Mouse (Mus musculus): ENCODE measurements at regions not wholly inside any gene's neighbourhood (a gene's known extent, or its start where the extent isn't known, plus 50 kb on each side); places are given as distances from the start of the nearest gene placed in this dataset.

DNA sequence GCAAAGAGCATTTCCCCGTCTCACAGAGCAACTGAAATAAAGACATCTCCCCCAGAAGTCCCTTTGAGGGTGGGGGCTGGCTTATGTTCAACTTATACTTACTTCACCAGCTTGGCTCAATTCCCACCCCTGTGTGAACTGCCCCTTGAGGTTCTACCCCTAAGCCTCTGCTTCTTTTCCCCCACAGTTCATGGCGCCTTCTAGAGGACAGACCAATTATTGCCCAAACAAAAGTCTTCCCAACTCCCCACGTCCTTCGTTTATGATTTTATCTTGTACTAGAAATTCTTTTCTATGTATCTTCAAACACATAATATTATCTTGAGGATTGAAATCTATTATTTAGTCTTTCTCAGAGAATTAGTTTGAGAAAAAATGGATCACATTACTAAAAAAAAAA lies 391.9 kb downstream of the Adam3 start:
- in situ Hi-C loops (cut with MboI; ENCODE audit: low pct_unique_long_range_greater_than_20kb in 1 of 2, low sequenced_read_pairs in 2 of 2, unreplicated experiment in 1 of 2) = no loop called here

DNA sequence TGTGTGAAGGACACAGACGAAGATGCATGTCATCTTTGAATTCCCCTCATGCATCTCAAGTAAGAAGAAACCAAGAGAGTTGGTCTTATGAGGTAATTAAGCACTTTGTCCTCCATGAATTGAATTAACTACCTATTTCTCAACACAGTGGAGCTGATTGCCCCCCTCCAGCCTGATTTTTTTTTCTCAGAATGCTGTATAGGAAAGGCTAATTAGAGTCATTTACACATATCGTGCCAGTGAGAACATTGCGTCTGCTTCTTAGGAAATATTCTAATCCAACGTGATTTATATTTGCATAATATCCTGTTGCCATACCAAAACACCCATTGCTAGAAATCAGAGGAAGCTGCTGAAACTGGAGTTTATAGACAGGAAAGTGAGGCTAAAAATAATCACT lies 414.8 kb downstream of the Adam3 start:
- in situ Hi-C loops (cut with MboI; ENCODE audit: low pct_unique_long_range_greater_than_20kb in 1 of 2, low sequenced_read_pairs in 2 of 2, unreplicated experiment in 1 of 2) = no loop called here

DNA sequence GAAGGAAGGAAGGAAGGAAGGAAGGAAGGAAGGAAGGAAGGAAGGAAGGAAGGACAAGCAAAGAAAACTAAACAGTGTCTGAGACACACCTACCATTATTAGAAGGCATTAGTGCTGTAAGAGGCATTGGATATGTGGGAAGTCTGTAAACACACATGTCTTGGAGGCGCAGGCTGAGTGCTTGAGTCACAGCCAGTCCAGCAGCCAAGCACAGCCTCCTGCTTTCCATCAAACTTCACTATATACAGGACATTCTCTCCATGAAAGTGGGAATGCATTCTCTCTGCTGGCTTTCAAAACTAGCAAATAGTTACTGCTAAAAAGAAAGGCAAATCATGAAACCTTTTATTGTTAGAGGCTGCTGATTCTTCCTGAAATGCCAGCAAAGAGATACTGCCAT lies 431.1 kb downstream of the Adam3 start:
- in situ Hi-C loops (cut with MboI; ENCODE audit: low pct_unique_long_range_greater_than_20kb in 1 of 2, low sequenced_read_pairs in 2 of 2, unreplicated experiment in 1 of 2) = no loop called here

DNA sequence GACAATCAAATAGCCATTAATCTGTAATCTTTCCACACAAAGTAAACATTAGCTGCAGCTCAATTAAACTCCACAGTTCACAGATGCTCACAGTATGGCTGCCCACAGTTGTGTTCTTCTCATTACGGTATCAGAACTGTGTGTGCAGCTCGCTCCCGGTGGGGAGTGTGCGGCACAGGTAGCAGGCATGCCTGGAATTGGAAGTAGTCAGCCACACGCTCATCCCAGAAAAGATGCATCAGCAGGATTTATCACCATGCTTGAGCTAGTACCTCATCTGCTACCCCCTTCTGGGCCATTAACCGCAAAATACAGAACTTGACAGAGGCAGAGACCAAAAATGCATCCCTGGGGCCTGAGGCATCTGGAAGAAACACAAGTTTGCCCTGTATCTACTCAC lies 437.8 kb downstream of the Adam3 start:
- in situ Hi-C loops (cut with MboI; ENCODE audit: low pct_unique_long_range_greater_than_20kb in 1 of 2, low sequenced_read_pairs in 2 of 2, unreplicated experiment in 1 of 2) = no loop called here

DNA sequence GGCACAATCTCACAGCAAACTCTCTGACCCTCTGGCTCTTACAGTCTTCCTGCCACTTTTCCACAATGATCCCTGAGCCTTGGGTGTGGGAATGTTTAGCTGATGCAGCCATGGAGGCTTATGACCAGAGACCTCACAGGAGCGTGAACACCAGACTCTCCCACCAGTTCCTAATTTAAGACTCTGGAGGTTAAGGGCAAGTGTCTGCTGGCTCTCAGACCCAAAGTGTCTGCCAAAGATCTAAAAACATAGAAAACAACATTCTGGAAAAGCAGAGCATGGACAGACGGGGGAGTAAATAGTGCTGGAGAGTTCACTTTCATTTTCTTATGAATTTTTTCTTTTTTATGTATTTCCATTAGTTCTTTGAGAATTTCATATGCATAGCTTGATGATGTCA lies 440.7 kb downstream of the Adam3 start:
- in situ Hi-C loops (cut with MboI; ENCODE audit: low pct_unique_long_range_greater_than_20kb in 1 of 2, low sequenced_read_pairs in 2 of 2, unreplicated experiment in 1 of 2) = no loop called here

DNA sequence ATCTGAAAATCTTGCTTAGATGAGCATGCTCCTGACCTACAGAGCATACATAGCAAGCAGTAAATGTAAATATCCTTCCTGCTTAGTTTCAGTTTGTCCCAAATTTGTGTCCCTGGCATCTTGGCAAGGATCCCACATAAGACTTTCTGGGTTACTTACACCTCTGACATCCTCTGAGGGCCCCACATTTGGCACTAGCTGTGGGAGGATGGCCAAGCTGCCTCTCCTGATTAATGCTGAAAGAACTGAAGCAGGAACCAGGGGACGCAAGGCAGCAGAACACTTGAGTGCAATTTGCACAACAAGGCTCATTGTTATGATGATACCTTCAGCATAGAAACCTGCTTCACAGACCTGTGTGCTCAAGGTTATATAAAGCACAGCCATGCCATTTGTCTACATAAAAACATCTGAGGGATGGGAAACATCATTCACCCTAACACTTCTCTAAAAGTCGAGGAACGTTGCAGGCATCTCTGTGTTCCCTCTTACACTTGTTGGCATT lies 441.7 kb downstream of the Adam3 start:
- in situ Hi-C loops (cut with MboI; ENCODE audit: low pct_unique_long_range_greater_than_20kb in 1 of 2, low sequenced_read_pairs in 2 of 2, unreplicated experiment in 1 of 2) = no loop called here

DNA sequence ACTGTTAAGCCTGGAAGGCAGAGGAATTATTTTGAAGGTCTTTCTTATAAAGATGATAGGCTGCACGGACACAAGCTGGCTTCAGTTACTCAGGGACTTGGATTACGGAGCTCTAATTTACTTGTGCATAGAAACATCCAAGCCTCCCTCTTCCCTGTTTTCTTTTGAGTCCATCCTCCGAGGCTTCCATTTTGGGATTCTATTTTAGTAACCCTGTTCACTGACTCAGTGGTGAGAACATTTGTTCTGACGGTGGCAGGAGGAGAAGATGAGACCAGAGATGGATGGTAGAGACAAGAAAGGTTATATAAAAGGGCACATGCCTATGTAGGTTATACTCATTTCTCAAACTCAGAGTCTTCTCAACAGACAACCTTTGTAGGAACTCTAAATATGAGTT lies 445.4 kb downstream of the Adam3 start:
- in situ Hi-C loops (cut with MboI; ENCODE audit: low pct_unique_long_range_greater_than_20kb in 1 of 2, low sequenced_read_pairs in 2 of 2, unreplicated experiment in 1 of 2) = no loop called here

DNA sequence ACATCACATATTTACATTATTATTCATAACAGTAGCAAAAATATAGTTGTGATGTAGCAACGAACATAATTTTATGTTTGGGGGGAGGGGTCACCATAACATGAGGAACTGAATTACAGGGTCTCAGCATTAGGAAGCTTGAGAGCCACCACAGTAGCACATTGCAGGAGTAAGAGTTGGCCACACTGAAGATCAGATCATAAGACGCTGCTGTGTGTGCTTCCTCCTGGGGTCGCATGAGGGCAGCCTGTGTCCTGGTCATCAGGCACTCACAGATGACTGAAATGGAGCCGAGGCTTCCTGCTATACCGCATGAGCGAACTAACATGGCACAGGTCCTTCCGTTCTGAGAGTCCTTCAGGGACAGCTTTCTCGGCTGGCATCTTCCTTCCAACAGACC lies 447.3 kb downstream of the Adam3 start:
- in situ Hi-C loops (cut with MboI; ENCODE audit: low pct_unique_long_range_greater_than_20kb in 1 of 2, low sequenced_read_pairs in 2 of 2, unreplicated experiment in 1 of 2) = loop anchor here in 1 of 2 experiments (10.0 kb wide), 1 partner anchor 96 kb away; no protein-coding TSS in a partner anchor

DNA sequence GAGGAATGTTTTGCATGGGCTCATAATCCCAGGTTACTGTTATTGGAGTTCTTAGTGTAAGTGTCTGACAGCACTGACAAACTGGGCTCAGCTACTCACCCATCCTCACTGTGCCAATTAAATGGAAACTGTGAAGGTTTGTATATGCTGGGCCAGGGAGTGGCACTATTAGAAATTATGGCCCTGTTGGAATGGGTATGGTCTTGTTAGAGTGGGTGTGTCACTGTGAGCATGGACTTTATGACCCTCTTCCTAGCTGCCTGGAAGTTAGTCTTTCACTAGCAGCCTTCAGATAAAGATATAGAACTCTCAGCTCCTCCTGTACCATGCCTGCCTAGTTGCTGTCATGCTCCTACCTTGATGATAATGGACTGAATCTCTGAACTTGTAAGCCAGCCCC lies 464.3 kb downstream of the Adam3 start:
- in situ Hi-C loops (cut with MboI; ENCODE audit: low pct_unique_long_range_greater_than_20kb in 1 of 2, low sequenced_read_pairs in 2 of 2, unreplicated experiment in 1 of 2) = no loop called here

DNA sequence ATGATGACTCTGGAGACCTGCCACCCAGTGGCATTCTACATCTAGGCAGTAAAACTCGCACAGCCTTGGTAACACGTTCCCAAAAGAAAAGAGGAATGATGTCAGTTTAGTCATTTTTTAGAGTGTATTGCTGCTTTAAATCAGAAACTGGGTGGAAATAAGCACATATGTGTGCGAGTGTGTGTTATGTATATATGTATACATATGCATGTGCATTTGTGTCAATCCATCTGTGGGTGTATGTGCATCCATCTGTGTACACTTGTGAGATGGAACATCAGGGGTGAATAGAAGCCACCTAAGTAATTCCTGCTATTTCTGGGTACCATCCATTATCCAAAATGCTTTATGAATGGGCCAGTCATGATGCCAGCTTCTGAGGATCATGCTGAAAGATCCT lies 467.0 kb downstream of the Adam3 start:
- in situ Hi-C loops (cut with MboI; ENCODE audit: low pct_unique_long_range_greater_than_20kb in 1 of 2, low sequenced_read_pairs in 2 of 2, unreplicated experiment in 1 of 2) = no loop called here

DNA sequence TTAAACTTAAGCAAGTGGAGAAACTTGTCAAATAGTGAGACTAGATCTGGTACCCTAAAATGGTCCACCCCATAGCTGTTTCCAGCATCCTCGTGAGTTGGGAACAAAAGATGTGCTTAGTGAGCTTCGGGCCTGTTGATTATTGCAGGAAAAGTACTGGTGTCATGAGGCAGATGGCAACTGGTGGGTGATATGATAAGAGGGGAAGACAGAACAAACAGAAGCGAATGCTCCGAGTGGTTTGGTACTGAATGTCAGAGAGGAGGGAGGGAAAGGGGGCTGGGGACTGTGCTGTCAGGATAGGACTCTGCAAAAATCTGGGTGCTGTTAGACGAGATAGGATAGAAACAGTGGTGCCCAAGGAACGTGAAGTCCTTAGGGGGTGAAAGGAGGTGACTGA lies 483.4 kb downstream of the Adam3 start:
- in situ Hi-C loops (cut with MboI; ENCODE audit: low pct_unique_long_range_greater_than_20kb in 1 of 2, low sequenced_read_pairs in 2 of 2, unreplicated experiment in 1 of 2) = no loop called here

DNA sequence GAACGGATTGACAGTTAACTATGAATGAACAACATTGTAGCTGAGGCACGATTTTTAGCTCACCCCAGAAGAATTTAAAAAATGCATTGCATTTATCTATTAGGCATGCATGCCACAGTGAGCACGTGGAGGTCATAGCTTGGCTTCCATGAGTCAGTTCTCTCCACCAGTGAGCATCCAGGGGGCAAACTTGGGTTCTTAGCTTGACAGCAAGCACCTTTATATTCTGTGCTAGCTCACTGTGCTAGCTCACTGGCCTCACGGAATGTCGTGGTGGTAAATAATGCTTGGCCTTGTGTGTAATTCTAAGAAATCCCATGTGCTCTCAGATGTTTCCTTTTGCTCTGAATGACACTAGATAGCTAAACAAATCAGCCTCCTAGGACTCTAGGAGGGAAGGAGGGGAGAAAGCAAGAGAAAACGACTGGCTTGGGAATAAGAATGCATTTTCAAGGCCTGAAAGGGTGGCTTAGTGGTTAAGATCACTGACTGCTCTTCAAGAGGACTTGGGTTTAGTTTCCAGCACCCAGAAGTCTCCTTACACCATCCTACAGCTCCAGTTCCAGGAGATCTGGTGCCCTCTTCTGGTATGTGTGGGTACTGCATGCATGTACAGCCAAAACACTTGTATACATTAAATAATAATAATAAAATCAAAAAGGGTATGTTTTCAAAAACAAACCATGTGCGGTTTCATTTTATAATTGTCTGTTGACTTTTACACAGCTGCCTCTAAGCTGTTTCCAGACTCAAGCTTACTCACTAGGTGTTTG lies 485.3 kb downstream of the Adam3 start:
- in situ Hi-C loops (cut with MboI; ENCODE audit: low pct_unique_long_range_greater_than_20kb in 1 of 2, low sequenced_read_pairs in 2 of 2, unreplicated experiment in 1 of 2) = no loop called here

DNA sequence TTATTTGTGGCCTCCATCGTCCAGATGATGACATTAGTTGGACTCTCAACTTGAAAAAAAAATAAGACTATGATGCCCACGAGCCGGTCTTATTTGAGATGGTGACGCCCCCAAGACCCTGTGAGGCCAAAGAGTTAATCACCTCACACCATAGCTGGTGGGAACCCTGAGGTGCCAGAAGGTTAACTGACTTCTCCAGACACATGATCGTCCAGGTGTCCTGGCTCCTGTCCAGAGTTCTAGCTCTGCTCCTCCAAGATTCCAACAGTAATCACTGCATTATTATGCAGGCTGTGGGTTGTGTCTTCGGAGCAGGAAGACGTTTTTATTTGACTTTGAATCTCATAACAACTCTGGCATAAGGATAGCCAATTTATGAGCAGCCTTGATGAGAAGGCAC lies 490.7 kb downstream of the Adam3 start:
- in situ Hi-C loops (cut with MboI; ENCODE audit: low pct_unique_long_range_greater_than_20kb in 1 of 2, low sequenced_read_pairs in 2 of 2, unreplicated experiment in 1 of 2) = no loop called here

DNA sequence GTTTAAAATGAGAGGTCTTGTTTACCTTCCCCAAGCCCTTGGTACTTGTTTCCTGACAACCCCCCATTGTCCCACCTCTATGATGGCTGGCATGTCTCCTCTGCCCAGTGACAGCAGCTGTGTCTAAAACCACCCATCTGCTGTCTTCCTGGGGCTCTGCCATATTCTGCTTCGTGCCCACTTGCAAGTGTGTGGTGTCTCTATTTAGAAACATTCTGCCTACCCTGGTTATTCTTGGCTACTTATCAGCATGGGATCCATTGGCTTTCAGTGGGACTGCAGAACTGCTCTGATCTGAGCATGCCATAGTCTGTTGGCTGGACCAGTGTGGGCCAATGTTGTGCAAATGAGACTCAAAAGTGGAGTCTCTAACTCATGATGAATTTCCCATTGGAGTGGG lies 497.5 kb downstream of the Adam3 start:
- in situ Hi-C loops (cut with MboI; ENCODE audit: low pct_unique_long_range_greater_than_20kb in 1 of 2, low sequenced_read_pairs in 2 of 2, unreplicated experiment in 1 of 2) = no loop called here

DNA sequence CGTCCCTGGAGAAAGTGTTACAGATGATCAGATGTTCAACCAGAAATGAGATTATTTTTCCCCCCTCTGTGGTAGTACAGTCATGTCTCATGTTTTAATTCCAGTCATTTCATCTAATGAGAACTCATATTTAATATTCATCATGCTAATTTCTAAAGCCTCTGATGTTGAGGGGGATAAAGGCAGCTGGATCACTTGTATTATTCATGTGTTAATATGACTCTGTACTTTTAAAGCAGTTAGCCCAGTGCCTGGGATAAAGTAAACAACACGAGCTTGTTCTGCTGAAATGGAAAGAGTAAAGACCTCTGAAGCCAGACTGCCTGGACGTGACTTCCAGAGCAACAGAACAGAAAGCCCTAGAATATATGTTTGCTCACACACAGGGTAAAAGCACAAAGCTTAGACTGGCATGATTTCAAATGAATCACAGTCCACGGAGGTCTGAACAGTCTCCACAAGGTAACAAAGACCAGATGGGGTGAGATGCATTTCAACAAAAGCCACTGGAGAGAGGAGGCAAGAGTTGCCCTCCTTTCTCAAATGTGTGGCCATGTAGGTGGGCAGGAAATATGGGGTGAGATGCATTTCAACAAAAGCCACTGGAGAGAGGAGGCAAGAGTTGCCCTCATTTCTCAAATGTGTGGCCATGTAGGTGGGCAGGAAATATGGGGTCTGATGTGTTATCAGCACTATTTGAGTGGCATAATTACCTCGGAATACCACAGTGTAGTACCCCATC lies 498.1 kb downstream of the Adam3 start:
- in situ Hi-C loops (cut with MboI; ENCODE audit: low pct_unique_long_range_greater_than_20kb in 1 of 2, low sequenced_read_pairs in 2 of 2, unreplicated experiment in 1 of 2) = no loop called here

DNA sequence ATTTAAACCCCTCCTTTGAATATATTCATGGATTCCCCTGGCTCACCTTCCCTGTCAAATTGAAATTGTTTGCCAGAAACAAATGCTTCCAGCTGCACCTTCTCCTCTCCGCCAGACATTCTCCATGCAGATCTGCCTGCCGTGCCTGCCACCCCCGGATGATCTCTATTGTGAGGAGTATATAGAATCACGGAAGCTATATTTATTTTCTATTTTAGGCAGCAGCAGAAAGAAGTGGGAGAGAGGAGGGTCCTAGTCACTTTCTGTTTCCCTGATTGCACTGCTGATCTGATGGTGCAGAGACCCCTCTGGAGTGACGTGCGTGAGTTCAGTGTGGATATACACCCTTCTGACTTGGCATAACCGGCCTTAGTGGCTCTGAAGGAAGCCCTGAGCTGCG lies 505.4 kb downstream of the Adam3 start:
- in situ Hi-C loops (cut with MboI; ENCODE audit: low pct_unique_long_range_greater_than_20kb in 1 of 2, low sequenced_read_pairs in 2 of 2, unreplicated experiment in 1 of 2) = no loop called here

DNA sequence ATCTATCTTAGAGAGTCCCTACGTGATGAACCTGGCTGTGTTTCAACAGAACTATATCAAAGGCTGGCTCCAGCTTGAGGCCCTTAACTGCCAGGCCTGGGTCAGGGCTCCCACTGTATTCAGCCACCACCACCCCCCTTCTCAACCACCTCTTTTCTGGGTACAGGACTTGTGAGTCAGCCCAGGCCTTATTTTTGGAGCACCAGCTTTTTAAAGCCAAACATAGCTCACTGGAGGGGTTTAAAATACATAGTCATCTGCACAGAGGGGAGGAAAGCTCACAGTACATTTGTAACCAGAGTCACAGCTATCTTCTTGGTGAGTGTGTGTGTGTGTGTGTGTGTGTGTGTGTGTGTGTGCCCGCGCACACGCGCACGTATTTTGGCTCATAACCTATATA lies 509.0 kb downstream of the Adam3 start:
- in situ Hi-C loops (cut with MboI; ENCODE audit: low pct_unique_long_range_greater_than_20kb in 1 of 2, low sequenced_read_pairs in 2 of 2, unreplicated experiment in 1 of 2) = no loop called here

DNA sequence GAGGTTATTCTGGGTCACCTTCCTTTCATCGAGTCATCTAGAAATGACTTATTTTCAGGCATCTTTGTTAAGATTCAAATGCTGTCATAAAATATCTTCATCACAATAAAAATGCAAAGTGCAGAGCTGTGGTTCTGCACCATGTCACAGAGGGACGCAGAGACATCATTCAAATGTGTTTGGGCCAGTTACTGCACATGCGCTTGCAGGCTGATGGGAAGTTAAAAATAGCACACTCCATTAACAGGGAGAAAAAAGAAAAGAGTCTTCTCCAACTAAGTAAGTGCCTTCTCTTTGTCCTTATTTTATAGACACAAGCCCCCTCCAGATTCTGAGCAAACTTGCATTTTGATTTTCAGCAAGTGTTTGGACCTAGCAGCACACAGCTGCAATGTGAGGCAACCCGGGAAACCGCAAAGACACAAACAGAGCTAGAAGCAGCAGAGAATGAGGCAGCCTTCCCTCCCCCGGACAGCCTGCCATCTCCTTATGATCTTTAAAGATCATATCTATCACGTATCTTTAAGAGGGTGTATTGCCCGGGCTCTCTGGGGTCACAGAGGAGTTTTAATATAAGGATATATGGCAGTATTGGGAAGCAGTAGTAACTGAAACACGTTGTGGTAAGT lies 510.0 kb downstream of the Adam3 start:
- in situ Hi-C loops (cut with MboI; ENCODE audit: low pct_unique_long_range_greater_than_20kb in 1 of 2, low sequenced_read_pairs in 2 of 2, unreplicated experiment in 1 of 2) = no loop called here

DNA sequence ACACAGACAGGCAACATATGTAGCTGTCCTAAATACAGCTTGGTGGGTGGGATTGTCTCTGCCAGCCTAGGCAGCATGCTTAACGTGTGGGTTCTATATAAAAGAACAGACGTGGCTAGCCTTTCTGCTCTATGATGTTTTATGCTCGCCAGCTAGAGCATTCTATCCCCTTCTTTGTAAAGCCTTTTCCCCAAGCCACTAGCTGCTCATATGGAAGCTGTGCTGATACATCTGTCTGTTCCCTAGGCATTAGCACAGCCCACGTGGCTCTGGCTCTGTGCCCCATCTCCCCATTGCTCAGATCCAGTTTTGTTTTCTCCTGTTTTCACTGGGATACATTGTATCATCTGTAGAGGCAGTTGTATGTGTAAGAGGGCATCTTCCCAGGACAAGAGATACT lies 511.3 kb downstream of the Adam3 start:
- in situ Hi-C loops (cut with MboI; ENCODE audit: low pct_unique_long_range_greater_than_20kb in 1 of 2, low sequenced_read_pairs in 2 of 2, unreplicated experiment in 1 of 2) = no loop called here

Measured in mouse embryonic stem cell (cell line).